Mouse (Mus musculus): Measurements from ENCODE around the gene Hoxb7.

The Hoxb7 gene

DNA sequence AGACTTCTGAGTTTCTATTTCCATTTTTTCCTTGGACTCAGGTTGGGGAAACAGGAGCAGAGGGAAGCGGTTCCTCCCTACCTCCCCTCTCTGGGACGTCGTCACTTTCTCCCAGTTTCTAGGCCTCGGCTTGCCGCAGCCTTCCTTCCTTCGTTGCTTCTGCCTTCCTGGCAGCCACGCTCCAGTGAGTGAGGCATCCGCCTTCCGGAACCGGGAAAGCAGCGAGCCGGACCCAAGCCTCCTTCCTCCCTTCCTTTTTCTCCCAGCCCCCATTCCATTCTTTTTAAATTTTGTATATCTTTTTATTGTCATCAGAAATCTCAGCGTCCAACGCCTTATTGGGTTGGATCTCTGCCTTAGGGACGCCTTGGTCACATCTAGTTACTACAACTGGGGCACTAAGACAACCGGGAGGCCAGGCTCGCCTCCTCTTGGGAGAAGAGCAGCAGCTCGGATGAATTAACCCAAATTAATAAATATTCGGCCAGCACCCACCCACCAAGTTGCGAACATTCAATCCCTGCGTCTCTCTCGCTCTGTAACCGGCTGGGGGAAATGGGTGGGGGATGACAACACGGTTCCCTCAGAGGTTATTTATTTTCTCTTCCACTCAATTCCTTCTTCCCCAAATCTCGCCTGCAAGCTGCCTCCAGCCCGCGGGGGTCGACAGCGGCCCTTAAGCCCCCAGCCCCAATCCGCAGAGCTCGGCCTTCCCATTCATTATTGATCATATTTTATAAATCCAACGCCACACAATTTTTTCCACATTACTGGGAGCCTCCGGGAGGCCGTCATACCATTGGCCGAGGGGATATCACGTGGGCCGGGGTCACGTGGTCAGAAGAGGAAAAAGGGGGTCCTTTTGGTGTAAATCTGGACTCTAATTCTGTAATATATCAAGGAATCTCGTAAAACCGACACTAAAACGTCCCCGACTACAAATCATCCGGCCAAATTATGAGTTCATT, at the start of gene Hoxb7:
Hoxb7 (plus strand) TSS at position 853 of the 968 bp plus-strand sequence.
- DNase-seq: no peak

DNA sequence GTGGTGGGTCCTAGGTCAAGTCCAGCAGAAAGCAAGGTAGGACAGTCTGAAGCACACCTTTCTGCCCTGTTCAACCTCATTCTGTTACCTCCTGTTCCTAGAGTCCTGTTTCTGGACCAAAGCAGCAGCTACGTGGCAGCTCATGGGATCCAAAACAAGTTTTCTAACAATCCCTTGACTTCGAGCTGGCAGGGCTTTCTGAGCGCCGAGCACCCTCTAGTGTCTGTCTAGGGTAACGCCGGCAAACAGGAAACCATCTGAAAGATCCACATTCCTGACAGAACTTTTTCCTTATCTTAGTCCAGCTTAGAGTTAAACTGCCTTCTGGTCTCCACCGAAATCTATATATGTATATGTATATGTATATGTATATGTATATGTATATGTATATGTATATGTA, 46.2 kb upstream of the Hoxb7 start:
- DNase-seq: peak; percentile 21

DNA sequence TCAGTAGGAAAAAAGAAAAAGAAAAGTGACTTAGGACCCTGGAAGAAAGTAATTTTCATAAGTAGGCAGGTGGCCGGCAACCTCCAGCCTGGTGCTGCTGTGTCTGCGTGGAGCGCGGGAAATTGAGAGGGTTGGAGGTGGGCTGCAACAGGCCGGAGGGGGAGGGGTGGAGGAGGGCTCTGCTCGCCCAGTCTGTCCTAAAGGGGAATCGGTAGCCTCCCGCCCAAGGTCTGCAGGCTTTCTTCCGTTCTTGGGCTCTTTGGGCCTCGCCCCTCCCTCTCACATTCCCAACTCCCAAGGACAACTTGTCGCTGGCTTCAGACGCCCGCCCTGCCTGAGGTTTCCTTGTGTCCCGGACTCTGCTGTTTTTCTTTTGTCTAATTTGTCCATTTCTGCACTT, 35.5 kb upstream of the Hoxb7 start:
- no peak for DNase-seq

DNA sequence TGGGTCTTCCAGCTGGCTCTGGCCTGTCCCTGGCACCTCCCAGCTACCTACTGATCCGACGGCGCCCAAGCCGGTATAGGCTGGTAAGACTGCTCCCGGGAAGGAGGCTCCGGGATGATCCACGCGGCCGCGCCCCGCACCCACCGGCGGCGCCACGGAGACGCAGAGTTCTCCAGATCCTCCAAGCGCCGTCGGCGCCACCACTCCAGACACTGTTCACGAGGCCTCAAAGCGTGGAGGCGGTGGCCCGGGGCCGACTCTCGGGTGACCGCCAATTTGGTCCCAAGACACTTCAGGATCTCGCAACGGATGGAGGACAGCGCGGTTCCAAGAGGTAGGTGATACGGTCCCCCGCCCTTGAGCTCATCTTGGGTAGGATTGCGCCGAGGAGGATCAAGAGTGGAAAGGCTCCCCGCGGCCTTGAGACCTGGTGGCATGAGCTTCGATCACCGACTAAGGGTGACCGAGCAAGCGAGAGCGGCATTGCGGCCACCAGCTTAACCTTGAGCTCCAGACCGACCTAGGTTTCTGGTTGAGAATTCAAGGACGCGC, 34.9 kb upstream of the Hoxb7 start:
- no peak for DNase-seq

DNA sequence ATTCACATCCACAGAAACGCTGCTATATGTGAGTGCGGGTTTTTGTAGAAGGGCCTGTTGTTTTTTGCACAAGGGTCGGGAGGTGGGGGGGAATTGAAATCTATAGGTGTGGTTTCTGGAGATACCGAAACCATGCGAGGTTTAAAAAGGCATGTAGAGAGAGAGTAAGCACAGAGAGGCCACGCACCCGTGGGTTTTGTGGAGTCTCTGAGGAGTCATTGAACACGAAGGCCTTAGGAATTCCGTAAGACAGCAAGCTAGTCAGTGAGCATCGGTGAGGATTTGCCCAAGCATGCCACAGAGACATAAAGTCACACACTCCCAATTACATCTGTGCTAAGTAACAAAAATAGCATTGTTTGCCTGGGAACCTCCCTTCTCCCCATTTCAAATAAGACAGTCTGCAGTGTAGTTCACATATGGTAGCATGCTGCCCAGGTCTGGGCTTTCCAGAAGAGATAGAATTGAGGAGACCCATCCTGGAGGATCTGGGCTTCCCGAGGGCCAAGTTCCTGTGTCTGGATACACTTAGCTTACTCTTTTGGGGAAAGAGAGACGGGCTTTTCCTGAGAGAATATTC, 33.8 kb upstream of the Hoxb7 start:
- DNase-seq: no peak

DNA sequence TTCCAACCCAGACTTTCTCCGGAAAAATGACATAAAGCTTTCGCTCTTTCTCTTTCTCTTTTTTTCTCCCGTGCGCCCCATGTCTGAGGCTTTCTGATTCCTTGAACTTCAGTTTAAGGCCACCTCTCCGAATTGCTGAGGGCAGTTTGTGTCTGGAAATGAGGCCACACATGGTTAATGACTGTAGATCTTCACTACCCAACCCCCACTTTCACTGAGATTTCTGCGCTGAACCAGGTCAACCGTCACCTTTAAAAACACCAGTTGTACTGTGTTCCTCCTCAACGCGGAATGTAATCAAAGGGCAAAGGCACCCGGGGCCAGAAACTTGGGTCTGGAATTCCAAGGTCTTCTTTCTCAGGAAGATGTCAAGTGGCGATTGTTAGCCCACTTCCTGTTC, 32.2 kb upstream of the Hoxb7 start:
- no peak for DNase-seq

DNA sequence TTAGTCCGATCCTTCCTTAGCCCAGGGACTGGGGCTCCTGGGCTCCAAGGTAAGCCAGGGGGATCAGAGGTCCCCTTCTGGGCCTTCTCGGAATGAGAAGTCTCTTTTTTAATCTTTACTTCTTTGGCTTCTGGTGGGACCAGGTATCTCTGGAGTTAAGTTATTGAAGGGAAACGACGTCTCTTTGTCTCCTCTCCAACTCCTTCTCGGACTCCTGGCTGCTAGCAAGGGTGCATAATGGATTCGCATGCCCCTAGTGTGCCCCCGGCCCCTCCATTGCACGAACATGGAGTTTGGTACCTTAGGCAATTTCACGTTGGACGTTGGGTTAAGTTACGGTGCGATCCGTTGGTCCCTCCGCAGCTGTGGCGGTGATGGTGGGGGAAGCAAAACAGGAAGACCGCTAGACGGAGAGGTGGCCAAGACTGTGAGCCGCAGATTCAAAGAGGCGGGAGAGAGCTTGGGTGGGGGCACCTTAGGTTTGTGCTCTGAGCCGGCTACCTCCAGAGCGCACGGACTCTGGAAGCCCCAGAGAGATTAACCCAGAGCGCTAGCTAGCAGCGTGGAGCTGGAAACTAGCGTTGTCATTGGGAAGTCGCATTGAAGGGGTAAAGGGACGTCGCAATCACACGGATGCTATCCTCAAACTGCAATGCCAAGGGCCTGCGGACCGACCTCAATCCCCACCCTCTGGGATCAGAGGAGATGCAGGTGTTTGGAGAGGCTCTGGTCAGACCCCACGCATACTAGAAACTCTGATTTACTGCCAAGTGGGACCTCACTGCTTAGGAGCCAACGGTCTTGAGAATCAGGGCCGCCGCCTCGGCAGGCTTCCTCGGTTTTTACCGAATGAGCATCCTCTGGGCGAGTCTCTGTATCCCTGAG, 31.1 kb upstream of the Hoxb7 start:
- DNase-seq: no peak

DNA sequence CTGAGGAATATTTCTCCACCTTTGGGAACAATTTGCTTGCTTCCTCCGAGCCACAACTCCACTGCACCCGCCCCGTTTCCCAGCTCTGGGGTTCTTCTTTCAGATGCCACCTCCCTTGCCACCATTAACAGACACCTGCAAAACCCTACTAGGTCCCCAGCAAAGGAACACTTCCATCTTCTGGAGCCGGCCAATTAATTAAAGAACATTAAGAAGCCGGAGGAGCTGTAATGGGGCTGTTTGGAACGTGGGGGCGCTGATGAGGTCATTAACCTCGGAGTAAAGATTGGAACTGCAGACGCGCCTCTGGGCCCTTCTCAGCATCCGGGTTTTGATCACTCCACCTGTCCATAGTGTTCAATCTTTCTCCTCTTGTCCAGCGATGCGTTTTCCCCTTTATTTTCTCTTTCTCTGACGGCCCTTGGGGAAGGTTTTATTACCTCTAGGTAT, 30.4 kb upstream of the Hoxb7 start:
- DNase-seq: no peak

DNA sequence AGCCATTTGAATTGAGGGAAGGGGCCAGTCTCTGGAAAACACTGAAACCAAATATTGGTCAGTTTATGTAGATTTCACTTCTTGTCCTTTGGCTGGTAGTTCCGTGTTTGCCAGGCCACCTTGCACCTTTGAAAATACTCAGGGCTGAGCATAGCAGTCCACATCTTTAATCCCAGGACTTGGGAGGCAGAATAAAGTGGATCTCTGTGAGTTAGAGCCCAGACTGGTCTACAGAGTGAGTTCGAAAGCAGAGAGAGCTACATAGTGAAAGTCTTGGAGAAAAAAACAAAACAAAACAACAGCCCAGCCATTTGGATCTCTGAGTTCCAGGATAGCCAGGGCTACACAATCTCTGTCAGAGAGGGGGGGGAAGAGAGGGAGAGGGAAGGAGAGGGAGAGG, 29.3 kb upstream of the Hoxb7 start:
- no peak for DNase-seq

DNA sequence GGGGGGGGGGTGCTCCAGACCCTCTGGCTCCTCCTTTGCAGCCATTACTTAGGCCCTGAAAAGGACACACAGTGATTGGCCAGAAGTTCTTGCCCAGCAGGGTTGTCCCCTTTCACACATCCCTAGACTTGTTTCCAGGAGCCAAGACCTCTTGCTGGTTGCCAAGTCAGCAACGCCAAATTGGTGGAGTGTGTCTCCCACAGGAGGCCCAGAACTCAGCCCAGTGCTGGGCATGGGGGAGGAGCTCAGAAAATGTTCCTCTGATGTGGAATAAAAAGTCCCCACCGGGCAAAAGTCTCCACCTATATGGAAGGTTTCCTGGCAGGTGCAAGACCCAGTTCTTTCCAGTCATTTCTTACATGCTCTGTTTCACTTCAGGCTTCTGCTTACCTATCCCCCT, 27.4 kb upstream of the Hoxb7 start:
- no peak for DNase-seq

DNA sequence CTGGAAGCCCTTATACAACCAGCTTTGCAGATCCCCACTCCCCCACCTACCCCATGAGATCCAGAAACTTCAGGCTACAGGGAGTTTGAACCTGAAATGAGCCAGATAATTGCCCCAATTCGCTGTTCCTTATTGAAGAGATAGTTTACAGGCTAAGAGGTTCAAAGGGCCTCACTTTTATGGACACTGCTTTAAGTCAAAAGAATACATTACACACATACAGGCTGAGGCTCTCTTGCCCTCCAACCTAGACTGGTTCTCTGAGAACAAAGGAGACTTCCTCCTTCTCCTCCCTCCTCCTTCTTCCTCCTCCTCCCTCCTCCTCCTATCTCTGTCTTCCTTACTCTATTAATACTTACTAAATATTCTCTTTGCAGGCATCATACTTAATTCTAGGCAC, 26.9 kb upstream of the Hoxb7 start:
- DNase-seq: no peak

DNA sequence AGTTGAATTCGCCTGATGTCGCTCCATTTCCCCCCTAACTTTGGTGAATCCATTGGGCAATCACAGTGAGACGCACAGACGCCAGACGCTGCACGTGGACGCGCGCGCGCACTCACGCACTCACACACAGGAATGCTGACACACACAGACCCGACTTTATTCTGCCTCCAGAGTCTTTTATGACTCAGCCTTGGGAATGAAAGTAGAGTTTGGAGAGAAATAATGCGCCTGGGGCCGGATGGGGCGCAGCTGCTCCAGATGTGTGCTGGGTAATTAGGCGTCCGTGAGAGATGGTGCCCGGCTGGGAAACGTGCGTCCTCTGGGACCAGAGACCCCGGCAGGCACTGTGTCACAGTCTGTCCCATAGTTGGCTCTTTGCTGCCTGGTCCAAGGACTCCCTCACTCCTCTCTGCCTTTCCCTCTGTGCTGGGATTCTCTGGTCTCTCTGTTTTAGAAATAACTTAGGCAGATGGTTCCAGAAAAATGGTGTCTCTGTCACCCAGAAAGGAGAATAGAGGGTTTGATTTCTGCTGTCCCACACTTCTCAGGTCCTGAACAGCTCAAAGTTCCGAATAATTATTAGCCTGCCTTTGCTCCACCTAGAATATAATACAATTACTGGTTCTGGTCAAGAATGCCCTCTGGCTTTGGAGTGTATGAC, 26.0 kb upstream of the Hoxb7 start:
- no peak for DNase-seq

DNA sequence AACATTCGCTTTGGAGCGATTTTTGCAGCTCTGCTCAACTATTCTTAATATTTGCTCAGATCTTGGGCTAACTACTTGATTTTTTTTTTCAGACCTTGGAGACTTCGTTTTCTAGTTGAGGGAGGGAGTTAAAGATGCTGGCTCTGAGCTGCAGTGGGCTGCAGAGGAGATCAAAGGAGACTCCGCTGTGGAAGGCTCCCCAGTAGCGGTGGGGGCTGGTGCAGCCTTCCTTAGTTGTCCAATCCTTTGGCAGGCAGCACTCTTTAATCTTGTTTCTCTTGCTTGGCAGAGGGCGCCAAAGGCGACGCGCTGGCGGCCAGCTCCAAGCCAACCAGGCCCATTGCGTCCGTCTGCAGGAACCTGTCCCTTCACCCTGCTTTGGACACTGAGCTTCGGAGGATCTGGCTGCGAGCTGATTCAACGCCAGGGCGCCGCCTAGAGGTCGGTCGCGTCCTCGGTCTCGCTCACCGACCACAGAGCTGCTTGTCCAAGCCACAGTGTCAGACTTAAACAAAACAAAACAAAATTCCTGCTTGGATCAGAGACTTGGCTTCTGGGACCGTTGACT, 25.0 kb upstream of the Hoxb7 start:
- peak; percentile 67 for DNase-seq

DNA sequence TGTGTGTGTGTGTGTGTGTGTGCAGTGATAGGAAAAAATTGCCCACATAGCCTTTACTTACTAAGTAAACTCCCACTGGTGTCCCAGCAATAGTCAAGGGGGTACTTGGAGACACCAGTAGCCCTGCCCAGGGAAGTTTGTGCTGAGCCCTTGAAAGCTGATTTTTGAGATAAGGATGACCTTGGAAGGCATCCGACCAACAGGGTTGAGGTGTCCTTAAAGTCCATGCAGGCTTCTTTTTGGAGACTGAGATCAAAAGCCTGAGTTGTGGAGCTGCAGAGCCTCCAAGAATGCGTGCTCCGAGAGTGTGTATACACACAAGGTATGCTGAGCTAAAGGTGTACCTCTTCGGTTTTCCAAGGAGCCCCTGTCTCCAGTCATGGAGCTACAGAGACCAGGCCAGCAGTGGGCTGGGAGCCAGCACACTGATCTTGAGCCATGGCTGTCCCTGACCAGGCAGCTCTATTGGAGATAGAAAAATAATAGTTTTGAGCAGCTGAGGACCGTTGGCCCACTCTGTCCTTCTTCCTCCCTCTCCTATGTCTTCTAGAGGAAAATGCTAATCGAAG, 24.1 kb upstream of the Hoxb7 start:
- no peak for DNase-seq

DNA sequence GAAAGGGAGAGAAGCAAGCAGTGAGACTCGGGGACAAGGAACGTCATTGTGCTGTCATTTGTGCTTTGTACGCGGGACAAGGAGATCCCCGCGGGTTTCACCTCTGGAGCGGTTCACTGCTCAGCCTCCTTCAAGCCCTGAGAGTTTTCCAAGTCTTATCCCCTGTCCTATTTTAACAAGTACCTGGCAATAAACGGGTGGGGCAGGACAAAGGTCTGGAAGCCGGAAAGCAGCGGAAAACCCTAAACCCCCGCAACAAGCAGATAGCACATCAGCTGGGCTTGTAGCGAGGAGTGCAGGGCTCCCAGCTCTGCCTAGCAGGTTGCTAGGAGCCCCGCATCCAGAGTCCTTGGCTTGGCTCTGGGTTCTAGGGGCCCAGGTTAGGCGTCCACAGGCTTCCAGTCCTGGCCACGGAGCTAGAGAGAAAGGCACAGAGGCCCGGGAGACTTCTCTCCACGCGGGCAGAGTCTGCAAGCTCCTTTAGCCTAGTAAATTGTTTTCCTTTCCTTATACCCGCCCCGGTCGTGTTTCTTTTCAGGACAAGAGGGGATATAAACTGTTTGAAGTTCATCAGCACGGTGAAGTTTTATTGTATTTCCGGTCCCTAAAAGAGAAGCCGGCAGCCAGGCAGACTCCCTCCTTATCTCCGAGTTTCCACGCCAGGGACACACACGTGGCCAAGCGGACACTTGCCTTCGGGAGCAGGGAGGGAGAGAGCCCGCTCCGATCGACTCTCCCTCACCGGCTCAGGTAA, 22.6 kb upstream of the Hoxb7 start:
- DNase-seq: no peak

DNA sequence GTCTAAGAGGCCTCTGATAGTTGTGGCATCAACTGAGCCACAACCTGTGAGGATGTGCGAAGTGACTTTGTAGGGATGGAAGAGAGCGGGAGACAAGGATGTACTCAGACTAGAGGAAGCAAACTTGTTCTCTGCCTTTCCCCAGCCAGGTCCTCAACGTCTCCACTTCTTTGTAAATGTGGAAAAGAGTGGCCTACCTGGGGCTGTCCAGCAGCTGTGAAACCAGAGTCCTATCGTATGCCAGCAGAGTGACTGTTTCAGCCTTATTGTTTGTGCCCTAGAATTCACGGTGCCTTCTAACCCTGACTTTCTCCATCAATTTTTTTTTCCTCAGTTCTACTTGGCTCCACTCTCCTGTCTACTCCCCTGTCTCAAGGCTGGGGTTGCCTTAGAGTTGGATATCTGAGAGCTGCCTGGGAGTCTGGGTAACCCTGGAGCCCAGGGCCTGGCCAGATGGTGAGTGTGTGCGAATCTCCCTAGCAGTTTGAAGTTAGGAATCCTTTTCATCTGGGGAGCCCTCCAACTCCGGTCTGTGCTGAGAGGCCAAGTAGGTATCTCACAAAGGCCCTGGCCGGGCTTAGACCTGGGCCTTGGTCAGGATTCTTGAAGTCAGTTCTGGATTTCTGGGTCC, 21.9 kb upstream of the Hoxb7 start:
- DNase-seq: no peak

DNA sequence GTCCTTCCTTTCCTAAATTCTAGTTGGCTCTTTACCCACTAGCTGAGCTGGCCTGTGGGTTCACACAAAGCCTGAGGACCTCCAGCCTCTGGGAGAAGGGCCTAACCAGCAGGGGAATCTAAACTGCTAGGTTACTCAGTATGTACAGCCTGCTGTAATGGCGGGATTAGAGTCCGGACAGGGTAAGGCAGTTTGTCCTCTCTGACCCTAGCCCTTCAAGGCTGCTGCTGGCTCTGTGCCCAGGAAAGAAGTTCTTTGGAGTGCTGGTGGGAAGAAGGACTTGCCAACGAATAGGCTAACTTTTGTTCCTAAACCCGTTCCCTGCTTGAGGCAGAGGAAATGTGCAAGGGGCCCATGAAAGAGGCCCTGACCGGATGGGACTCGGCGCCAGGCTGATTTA, 20.5 kb upstream of the Hoxb7 start:
- DNase-seq: no peak

DNA sequence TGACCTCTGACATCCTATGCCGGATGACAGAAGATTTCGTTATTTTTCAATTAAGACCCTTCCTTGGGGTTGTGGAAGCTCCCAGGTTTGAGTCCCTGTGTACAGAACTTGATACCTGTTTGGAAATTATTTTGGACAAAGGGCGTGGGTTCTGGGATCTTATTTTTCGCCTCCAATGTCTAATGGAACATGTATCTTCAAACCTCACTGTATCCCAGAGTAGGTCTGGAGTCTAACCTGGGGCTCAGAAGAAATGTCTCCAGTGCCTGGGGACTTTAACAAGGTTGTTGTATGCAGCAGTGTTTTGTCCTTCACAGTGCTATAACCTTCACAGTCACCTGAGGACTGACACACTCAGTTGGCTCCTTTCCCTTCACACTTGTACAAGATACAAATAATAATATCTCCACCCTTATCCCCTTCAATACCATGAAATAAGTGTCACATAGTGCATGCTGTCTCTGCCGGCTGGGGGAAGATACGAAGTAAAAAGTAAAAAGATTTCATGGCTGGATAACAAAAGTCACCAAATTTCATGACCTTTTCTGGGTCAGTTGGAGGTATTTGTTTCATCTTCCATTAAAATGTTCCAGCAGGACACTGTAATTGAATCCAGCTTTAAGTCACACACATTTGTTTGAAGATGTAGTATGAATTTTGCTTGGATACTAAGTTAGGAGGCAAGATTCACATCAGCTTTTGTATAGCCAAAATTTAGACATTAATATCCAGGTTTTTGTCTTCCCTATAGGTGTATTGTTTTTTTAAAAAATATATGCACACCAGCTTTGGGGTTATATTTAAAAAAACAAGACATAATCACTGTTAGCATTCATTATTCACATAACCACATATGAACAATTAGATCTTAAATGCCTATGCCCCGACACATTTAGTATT, 19.2 kb upstream of the Hoxb7 start:
- DNase-seq: no peak

DNA sequence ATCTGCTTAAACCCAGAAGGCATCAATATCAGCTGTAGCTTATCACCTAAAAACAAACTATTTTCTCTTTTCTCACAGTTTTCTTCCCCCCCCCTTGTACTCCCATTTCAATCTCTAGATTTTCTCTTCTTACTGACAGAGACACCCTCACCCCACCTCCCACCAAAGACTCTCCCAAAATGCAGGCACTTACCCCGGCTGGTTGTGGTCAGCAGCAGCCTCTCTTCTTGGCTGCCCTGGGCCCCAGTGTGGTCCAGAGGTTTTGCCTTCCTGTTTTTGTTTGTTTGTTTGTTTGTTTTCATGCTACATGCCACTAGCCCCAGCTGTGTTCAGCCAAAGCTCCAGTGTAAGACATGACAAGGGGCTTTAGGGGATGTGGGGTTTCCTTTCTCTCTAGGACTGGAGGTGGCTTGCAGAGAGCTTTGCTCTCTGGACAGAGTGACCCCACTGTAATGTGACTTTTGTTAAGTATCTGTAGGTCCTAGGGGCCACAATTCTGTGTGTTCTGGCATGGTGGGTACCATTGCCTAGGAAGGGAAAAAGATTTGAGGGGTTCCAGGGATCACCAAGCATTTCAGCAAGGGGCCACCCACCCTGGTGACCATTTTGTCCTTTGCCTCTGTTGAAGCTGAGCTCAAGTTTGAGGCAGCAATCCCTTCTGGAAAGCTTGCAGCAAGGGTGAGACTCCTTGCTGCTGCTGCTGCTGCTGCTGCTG, 18.2 kb upstream of the Hoxb7 start:
- no peak for DNase-seq
